Mouse (Mus musculus): ENCODE measurements around the gene Zcwpw1. TPM values are rescaled to one million over a fixed set of nuclear protein-coding genes. Genes with fewer than 3 reads are reported as not detected.

Gene Zcwpw1
- 5.1 TPM for polyA plus RNA-seq (2014; fragmentation: Illumina TruSeq; extraction: RNeasy Lipid Tissue Mini Kit (QIAGEN cat#74804); ENCODE audit: low read depth, low replicate concordance)

GRCm38 (mm10) chr5:137787151-137787928 lies at the start of gene Zcwpw1, which contains the start of gene Mepce:
TSS of gene Zcwpw1 (plus strand) at chr5:137787798.
TSS of gene Mepce (minus strand) at chr5:137787655.

GRCm38 (mm10) chr5:137741023-137741931 lies 46.3 kb upstream of the Zcwpw1 start, which contains the start of gene Nyap1:
TSS of gene Nyap1 (minus strand) at chr5:137741607.

GRCm38 (mm10) chr5:137745214-137746171 lies 42.1 kb upstream of the Zcwpw1 start, which contains the start of gene Tsc22d4:
TSS of gene Tsc22d4 (plus strand) at chr5:137745730.

GRCm38 (mm10) chr5:137778635-137779034 lies 9.0 kb upstream of the Zcwpw1 start, which contains the start of gene Ppp1r35:
TSS of gene Ppp1r35 (plus strand) at chr5:137778849.

GRCm38 (mm10) chr5:137835966-137836520 lies 48.4 kb downstream of the Zcwpw1 start, which contains the start of gene Pilra:
TSS of gene Pilra (minus strand) at chr5:137836281.

GRCm38 (mm10) chr5:137857960-137858710 lies 70.5 kb downstream of the Zcwpw1 start, which contains the start of gene Pilrb1:
TSS of gene Pilrb1 (minus strand) at chr5:137858106.

GRCm38 (mm10) chr5:137871644-137872380 lies 84.2 kb downstream of the Zcwpw1 start, which contains the start of gene Pilrb2:
TSS of gene Pilrb2 (minus strand) at chr5:137871815.

Other genes starting within 250 kb of the Zcwpw1 start
- not detected for gene Actl6b, start 234.3 kb upstream of the Zcwpw1 start, polyA plus RNA-seq (2014; fragmentation: Illumina TruSeq; extraction: RNeasy Lipid Tissue Mini Kit (QIAGEN cat#74804); ENCODE audit: low read depth, low replicate concordance)
- gene Tfr2, start 218.0 kb upstream of the Zcwpw1 start, polyA plus RNA-seq (2014; fragmentation: Illumina TruSeq; extraction: RNeasy Lipid Tissue Mini Kit (QIAGEN cat#74804); ENCODE audit: low read depth, low replicate concordance), result not detected
- not detected for gene Mospd3, start 186.7 kb upstream of the Zcwpw1 start, polyA plus RNA-seq (2014; fragmentation: Illumina TruSeq; extraction: RNeasy Lipid Tissue Mini Kit (QIAGEN cat#74804); ENCODE audit: low read depth, low replicate concordance)
- gene Pcolce, start 174.0 kb upstream of the Zcwpw1 start, polyA plus RNA-seq (2014; fragmentation: Illumina TruSeq; extraction: RNeasy Lipid Tissue Mini Kit (QIAGEN cat#74804); ENCODE audit: low read depth, low replicate concordance), result 7.1 TPM
- gene Fbxo24, start 158.8 kb upstream of the Zcwpw1 start, polyA plus RNA-seq (2014; fragmentation: Illumina TruSeq; extraction: RNeasy Lipid Tissue Mini Kit (QIAGEN cat#74804); ENCODE audit: low read depth, low replicate concordance), result not detected
- 0.85 TPM for gene Lrch4, start 158.7 kb upstream of the Zcwpw1 start, polyA plus RNA-seq (2014; fragmentation: Illumina TruSeq; extraction: RNeasy Lipid Tissue Mini Kit (QIAGEN cat#74804); ENCODE audit: low read depth, low replicate concordance)
- gene Gm20605, start 158.6 kb upstream of the Zcwpw1 start, polyA plus RNA-seq (2014; fragmentation: Illumina TruSeq; extraction: RNeasy Lipid Tissue Mini Kit (QIAGEN cat#74804); ENCODE audit: low read depth, low replicate concordance), result not detected
- gene Sap25, start 146.5 kb upstream of the Zcwpw1 start, polyA plus RNA-seq (2014; fragmentation: Illumina TruSeq; extraction: RNeasy Lipid Tissue Mini Kit (QIAGEN cat#74804); ENCODE audit: low read depth, low replicate concordance), result not detected
- gene Irs3, start 142.1 kb upstream of the Zcwpw1 start, polyA plus RNA-seq (2014; fragmentation: Illumina TruSeq; extraction: RNeasy Lipid Tissue Mini Kit (QIAGEN cat#74804); ENCODE audit: low read depth, low replicate concordance), result not detected
- gene Agfg2, start 103.1 kb upstream of the Zcwpw1 start, polyA plus RNA-seq (2014; fragmentation: Illumina TruSeq; extraction: RNeasy Lipid Tissue Mini Kit (QIAGEN cat#74804); ENCODE audit: low read depth, low replicate concordance), result 11.3 TPM
- 0.16 TPM for gene Nyap1, start 46.2 kb upstream of the Zcwpw1 start, polyA plus RNA-seq (2014; fragmentation: Illumina TruSeq; extraction: RNeasy Lipid Tissue Mini Kit (QIAGEN cat#74804); ENCODE audit: low read depth, low replicate concordance)
- 0.36 TPM for gene Tsc22d4, start 42.1 kb upstream of the Zcwpw1 start, polyA plus RNA-seq (2014; fragmentation: Illumina TruSeq; extraction: RNeasy Lipid Tissue Mini Kit (QIAGEN cat#74804); ENCODE audit: low read depth, low replicate concordance)
- not detected for gene Ppp1r35, start 8.9 kb upstream of the Zcwpw1 start, polyA plus RNA-seq (2014; fragmentation: Illumina TruSeq; extraction: RNeasy Lipid Tissue Mini Kit (QIAGEN cat#74804); ENCODE audit: low read depth, low replicate concordance)
- gene Mepce, start 143 bp upstream of the Zcwpw1 start, polyA plus RNA-seq (2014; fragmentation: Illumina TruSeq; extraction: RNeasy Lipid Tissue Mini Kit (QIAGEN cat#74804); ENCODE audit: low read depth, low replicate concordance), result 8.0 TPM
- not detected for gene Pilra, start 48.5 kb downstream of the Zcwpw1 start, polyA plus RNA-seq (2014; fragmentation: Illumina TruSeq; extraction: RNeasy Lipid Tissue Mini Kit (QIAGEN cat#74804); ENCODE audit: low read depth, low replicate concordance)
- gene Pilrb1, start 70.3 kb downstream of the Zcwpw1 start, polyA plus RNA-seq (2014; fragmentation: Illumina TruSeq; extraction: RNeasy Lipid Tissue Mini Kit (QIAGEN cat#74804); ENCODE audit: low read depth, low replicate concordance), result 0.65 TPM
- gene Pilrb2, start 84.0 kb downstream of the Zcwpw1 start, polyA plus RNA-seq (2014; fragmentation: Illumina TruSeq; extraction: RNeasy Lipid Tissue Mini Kit (QIAGEN cat#74804); ENCODE audit: low read depth, low replicate concordance), result not detected
- gene Cyp3a13, start 133.8 kb downstream of the Zcwpw1 start, polyA plus RNA-seq (2014; fragmentation: Illumina TruSeq; extraction: RNeasy Lipid Tissue Mini Kit (QIAGEN cat#74804); ENCODE audit: low read depth, low replicate concordance), result 1.7 TPM
- gene Gjc3, start 175.3 kb downstream of the Zcwpw1 start, polyA plus RNA-seq (2014; fragmentation: Illumina TruSeq; extraction: RNeasy Lipid Tissue Mini Kit (QIAGEN cat#74804); ENCODE audit: low read depth, low replicate concordance), result not detected
- gene Azgp1, start 193.7 kb downstream of the Zcwpw1 start, polyA plus RNA-seq (2014; fragmentation: Illumina TruSeq; extraction: RNeasy Lipid Tissue Mini Kit (QIAGEN cat#74804); ENCODE audit: low read depth, low replicate concordance), result 14.1 TPM
- not detected for gene Smok3a, start 233.5 kb downstream of the Zcwpw1 start, polyA plus RNA-seq (2014; fragmentation: Illumina TruSeq; extraction: RNeasy Lipid Tissue Mini Kit (QIAGEN cat#74804); ENCODE audit: low read depth, low replicate concordance)
- not detected for gene Smok3b, start 233.6 kb downstream of the Zcwpw1 start, polyA plus RNA-seq (2014; fragmentation: Illumina TruSeq; extraction: RNeasy Lipid Tissue Mini Kit (QIAGEN cat#74804); ENCODE audit: low read depth, low replicate concordance)

All from kidney, adult 10 weeks (tissue).